Mouse (Mus musculus): ENCODE measurements at regions not wholly inside any gene's neighbourhood (a gene's known extent, or its start where the extent isn't known, plus 50 kb on each side); places are given as distances from the start of the nearest gene placed in this dataset.

- no peak for TF ChIP-seq CTCF (conservative IDR thresholded peaks at IDR 0.05; ENCODE audit: low read length)
- no peak for TF ChIP-seq NANOG (IDR thresholded peaks at IDR 0.05; ENCODE audit: borderline replicate concordance, low read length)
Observed at GRCm38 (mm10) chr16:93182656-93183055, 356.7 kb upstream of the Runx1 start.

Measured in E14TG2a.4 (cell line).